Mouse (Mus musculus) liver (tissue): ENCODE data around the gene Me1.

ENCODE experiments used
- DNase-seq: peaks from one replicate; pipeline ENCODE4 v3.0.0-alpha.2; 2020; ENCODE audit warnings: mixed read lengths

The Me1 gene

GRCm38 (mm10) chr9:86701844-86702243 lies 6.1 kb upstream of the Me1 start:
- no peak for DNase-seq

- no peak for DNase-seq
These were observed 5.5 kb upstream of the Me1 start for GRCm38 (mm10) chr9:86701264-86701663.

- no peak for DNase-seq
These were observed 445 bp downstream of the Me1 start for GRCm38 (mm10) chr9:86695199-86695817.

- DNase-seq = no peak
These were observed 1.1 kb downstream of the Me1 start for GRCm38 (mm10) chr9:86694644-86695043.

GRCm38 (mm10) chr9:86693935-86694334 lies 1.8 kb downstream of the Me1 start:
- no peak for DNase-seq

- no peak for DNase-seq
These were observed 3.1 kb downstream of the Me1 start for GRCm38 (mm10) chr9:86692676-86693075.

- no peak for DNase-seq
These were observed 3.5 kb downstream of the Me1 start for GRCm38 (mm10) chr9:86692251-86692650.

- no peak for DNase-seq
These were observed 4.7 kb downstream of the Me1 start for GRCm38 (mm10) chr9:86691101-86691500.

- no peak for DNase-seq
These were observed 12.0 kb downstream of the Me1 start for GRCm38 (mm10) chr9:86683713-86684209.

- DNase-seq = no peak
These were observed 12.9 kb downstream of the Me1 start for GRCm38 (mm10) chr9:86682844-86683243.

- no peak for DNase-seq
These were observed 13.5 kb downstream of the Me1 start for GRCm38 (mm10) chr9:86682278-86682677.

GRCm38 (mm10) chr9:86680431-86680830 lies 15.3 kb downstream of the Me1 start:
- no peak for DNase-seq

GRCm38 (mm10) chr9:86679843-86680417 lies 15.8 kb downstream of the Me1 start:
- DNase-seq = no peak

- DNase-seq = no peak
These were observed 19.5 kb downstream of the Me1 start for GRCm38 (mm10) chr9:86676246-86676645.

- no peak for DNase-seq
These were observed 20.3 kb downstream of the Me1 start for GRCm38 (mm10) chr9:86675426-86675825.

GRCm38 (mm10) chr9:86672907-86673472 lies 22.8 kb downstream of the Me1 start:
- no peak for DNase-seq

GRCm38 (mm10) chr9:86668590-86669252 lies 27.0 kb downstream of the Me1 start:
- no peak for DNase-seq

GRCm38 (mm10) chr9:86667138-86667750 lies 28.5 kb downstream of the Me1 start:
- DNase-seq = no peak

GRCm38 (mm10) chr9:86661679-86662078 lies 34.1 kb downstream of the Me1 start:
- no peak for DNase-seq

- DNase-seq = no peak
These were observed 34.5 kb downstream of the Me1 start for GRCm38 (mm10) chr9:86661266-86661665.

- no peak for DNase-seq
These were observed 35.4 kb downstream of the Me1 start for GRCm38 (mm10) chr9:86660327-86660726.

- no peak for DNase-seq
These were observed 37.4 kb downstream of the Me1 start for GRCm38 (mm10) chr9:86658347-86658746.

- no peak for DNase-seq
These were observed 43.6 kb downstream of the Me1 start for GRCm38 (mm10) chr9:86652194-86652593.
